Mouse (Mus musculus): ENCODE measurements around the gene Gsto1. TPM values are rescaled to one million over a fixed set of nuclear protein-coding genes. Genes with fewer than 3 reads are reported as not detected.

Gene Gsto1
- polyA plus RNA-seq, 1 experiment from 2014 or later = 588 TPM

DNA sequence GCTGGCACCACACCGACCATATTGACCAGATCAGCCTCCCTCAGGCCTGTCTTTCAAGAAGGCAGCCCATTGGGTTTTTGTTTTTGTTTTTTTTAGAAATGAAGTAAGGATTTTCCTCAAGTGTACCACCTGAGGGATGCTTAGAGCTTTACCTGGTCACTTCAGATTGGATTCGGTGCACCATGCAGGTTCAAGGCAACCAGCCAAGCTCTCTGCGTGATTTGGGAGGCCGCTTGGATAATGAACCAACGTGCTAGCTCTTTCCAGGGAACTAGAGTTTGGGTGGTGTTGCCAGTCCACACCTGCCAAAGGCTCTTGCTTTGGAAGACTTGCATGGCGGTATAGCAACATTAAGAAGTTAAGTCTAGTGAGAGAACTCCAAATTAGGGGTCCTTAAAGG, 38.3 kb downstream of the Gsto1 start:
- no peak for ATAC-seq
- Histone ChIP-seq H3K4me2 (ENCODE audit: low read depth, low read length) (no peak overlapping the region), H3K4me3 (ENCODE audit: low read length) (no peak overlapping the region), H3K27ac (ENCODE audit: low read length) (no peak overlapping the region), H3K36me3 (ENCODE audit: control insufficient read depth, insufficient read depth, low read length) (peaks cover 7% of the 10 kb centered on the region; the same call in 1 of the 2 replicates), H3K9me3 (ENCODE audit: control insufficient read depth, low read length) (no peaks in the 10 kb centered on the region), H3K27me3 (replicated peaks; ENCODE audit: control insufficient read depth, insufficient read depth, low read length) (no peaks in the 10 kb centered on the region), H3K9ac (ENCODE audit: low read depth, low read length) (no peak overlapping the region), H3K4me1 (ENCODE audit: control insufficient read depth, insufficient read depth, low read length) (peaks cover 13% of the 10 kb centered on the region; the same call in 1 of the 2 replicates)
- WGBS = 93% methylated on average over 6 of the region's 6 CpGs

DNA sequence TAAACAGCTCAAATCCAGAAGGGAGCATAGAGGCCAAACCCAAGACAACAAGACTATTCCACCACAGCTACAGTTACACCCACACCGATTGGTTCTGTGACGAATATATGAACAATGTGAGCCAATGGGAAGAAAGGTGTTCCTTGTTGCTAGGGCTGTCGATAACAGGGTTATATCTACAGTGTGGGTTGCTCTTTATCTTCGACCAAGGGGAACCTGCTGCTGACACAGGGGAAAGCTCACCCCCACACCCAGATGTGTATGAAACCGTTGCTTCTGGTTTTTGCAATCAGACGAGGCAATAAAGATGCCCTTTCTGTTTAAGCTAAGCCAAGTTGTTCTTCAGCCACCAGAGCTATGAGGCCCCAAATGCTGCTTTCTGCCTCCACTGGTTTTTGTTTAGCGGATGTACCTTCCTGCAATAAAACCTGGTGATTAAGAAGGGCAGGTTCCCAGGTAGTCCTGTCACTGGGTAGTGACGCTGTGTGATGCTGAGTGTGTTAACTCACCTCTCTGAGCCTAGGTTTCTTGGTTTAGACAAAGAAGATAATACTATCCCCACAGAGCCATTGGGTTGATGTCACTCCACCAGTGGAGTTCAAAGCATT, 43.8 kb downstream of the Gsto1 start:
- H3K4me3 ChIP-seq (ENCODE audit: low read length) = no peak overlapping the region
- H3K4me1 ChIP-seq (ENCODE audit: control insufficient read depth, insufficient read depth, low read length) = peaks cover 15% of the 10 kb centered on the region; the same call in 1 of the 2 replicates
- peaks cover 7% of the 10 kb centered on the region; the same call in 1 of the 2 replicates for H3K36me3 ChIP-seq (ENCODE audit: control insufficient read depth, insufficient read depth, low read length)
- peak; percentile 38; the same call in 1 of the 2 replicates for ATAC-seq
- no peak overlapping the region for H3K9ac ChIP-seq (ENCODE audit: low read depth, low read length)
- WGBS = 77% methylated on average over 8 of the region's 8 CpGs
- no peaks in the 10 kb centered on the region for H3K27me3 ChIP-seq (replicated peaks; ENCODE audit: control insufficient read depth, insufficient read depth, low read length)
- H3K27ac ChIP-seq (ENCODE audit: low read length) = no peak overlapping the region
- H3K4me2 ChIP-seq (ENCODE audit: low read depth, low read length) = no peak overlapping the region
- no peaks in the 10 kb centered on the region for H3K9me3 ChIP-seq (ENCODE audit: control insufficient read depth, low read length)

DNA sequence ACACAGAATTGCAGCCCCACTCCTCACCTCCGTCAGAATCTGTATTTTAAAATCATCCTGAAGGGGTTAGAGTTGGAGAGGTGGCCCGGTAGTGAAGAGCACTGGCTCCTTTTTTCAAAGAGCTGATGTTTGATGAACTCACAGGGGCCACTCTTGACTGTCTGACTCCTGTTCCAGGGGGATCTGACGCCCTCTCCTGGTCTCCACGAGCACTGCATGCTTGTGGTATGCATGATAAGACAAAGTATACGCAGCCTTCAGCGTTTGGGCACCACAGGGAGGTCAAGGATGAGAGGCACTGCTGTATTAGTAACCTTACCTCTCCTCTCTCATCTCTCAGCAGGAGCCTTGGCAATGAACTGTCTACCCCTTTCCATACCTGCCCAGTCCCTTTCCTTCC, 45.2 kb downstream of the Gsto1 start:
- peaks cover 18% of the 10 kb centered on the region for H3K4me1 ChIP-seq (ENCODE audit: control insufficient read depth, insufficient read depth, low read length)
- H3K36me3 ChIP-seq (ENCODE audit: control insufficient read depth, insufficient read depth, low read length) = peaks cover 7% of the 10 kb centered on the region; the same call in 1 of the 2 replicates
- no peak overlapping the region for H3K4me3 ChIP-seq (ENCODE audit: low read length)
- H3K9ac ChIP-seq (ENCODE audit: low read depth, low read length) = no peak overlapping the region
- no peaks in the 10 kb centered on the region for H3K27me3 ChIP-seq (replicated peaks; ENCODE audit: control insufficient read depth, insufficient read depth, low read length)
- ATAC-seq = no peak
- H3K9me3 ChIP-seq (ENCODE audit: control insufficient read depth, low read length) = no peaks in the 10 kb centered on the region
- no peak overlapping the region for H3K27ac ChIP-seq (ENCODE audit: low read length)
- WGBS = 68% methylated on average over 6 of the region's 6 CpGs
- no peak overlapping the region for H3K4me2 ChIP-seq (ENCODE audit: low read depth, low read length)

DNA sequence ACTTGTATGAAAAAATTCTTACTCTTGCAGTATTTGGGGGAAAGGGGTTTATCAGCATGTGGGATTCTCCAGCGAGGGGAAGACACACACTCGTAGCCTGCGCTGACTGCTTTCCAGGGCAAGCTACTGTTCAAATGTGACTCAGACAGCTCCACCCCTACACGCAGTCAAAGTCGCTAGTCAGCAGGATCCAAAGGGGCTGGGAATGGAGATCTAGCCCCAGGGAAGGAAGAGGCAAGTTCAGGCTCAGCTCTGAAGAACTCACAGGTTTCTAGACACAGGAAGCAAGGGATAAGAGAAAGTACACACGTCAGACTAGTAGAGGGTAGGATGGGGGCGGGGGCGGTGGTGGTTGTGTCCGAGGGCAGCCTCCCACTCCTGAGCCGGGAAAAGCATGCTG, 45.8 kb downstream of the Gsto1 start:
- WGBS = 88% methylated on average over 10 of the region's 10 CpGs
- H3K4me2 ChIP-seq (ENCODE audit: low read depth, low read length) = no peak overlapping the region
- no peaks in the 10 kb centered on the region for H3K27me3 ChIP-seq (replicated peaks; ENCODE audit: control insufficient read depth, insufficient read depth, low read length)
- H3K27ac ChIP-seq (ENCODE audit: low read length) = no peak overlapping the region
- H3K36me3 ChIP-seq (ENCODE audit: control insufficient read depth, insufficient read depth, low read length) = peaks cover 7% of the 10 kb centered on the region; the same call in 1 of the 2 replicates
- ATAC-seq = no peak
- no peaks in the 10 kb centered on the region for H3K9me3 ChIP-seq (ENCODE audit: control insufficient read depth, low read length)
- H3K9ac ChIP-seq (ENCODE audit: low read depth, low read length) = no peak overlapping the region
- H3K4me1 ChIP-seq (ENCODE audit: control insufficient read depth, insufficient read depth, low read length) = peaks cover 21% of the 10 kb centered on the region
- H3K4me3 ChIP-seq (ENCODE audit: low read length) = no peak overlapping the region

DNA sequence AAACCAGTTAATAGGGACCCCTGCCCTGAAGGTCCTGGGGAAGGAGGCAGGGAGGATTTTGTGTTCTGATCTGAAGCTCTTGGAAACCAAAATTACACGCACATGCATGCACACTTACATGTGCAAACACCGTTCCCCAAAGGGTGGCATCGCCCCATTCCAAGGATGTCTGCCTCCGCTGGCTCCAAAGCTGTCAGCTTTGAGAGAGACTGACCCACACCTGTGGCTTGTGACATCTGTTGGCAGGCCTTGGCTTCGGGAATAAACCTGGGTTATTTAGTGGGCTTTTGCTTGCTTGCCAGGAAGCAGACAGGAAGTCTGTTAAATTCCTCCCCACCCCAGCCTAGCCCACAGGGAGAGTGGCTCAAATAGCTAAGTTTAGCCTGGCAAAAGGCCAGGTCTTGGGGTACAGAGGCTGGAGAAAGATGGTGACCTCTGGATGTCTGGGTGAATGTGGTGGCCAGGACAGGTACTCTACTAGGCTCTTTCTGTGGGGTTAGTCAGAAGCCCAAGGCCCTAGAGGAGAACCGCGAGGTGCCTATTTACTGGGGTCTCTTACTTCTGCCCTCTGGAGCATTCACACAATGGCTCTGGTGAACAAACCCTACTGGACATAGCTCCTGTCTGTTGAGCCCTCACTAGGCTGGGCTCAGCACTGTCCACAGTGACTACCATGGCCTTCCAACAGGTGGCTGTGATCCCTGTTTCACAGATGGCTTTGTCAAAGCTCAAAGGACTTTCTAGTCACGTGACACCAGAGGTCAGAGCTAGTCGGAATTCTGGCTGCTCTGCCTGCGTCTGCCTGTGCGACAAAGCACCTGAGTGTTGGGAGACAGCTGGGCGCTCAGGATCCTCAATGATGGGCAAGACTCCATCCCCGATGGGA, 47.8 kb downstream of the Gsto1 start:
- no peaks in the 10 kb centered on the region for H3K27me3 ChIP-seq (replicated peaks; ENCODE audit: control insufficient read depth, insufficient read depth, low read length)
- H3K4me3 ChIP-seq (ENCODE audit: low read length) = no peak overlapping the region
- H3K4me2 ChIP-seq (ENCODE audit: low read depth, low read length) = no peak overlapping the region
- H3K36me3 ChIP-seq (ENCODE audit: control insufficient read depth, insufficient read depth, low read length) = 0 out of 2 replicates have a peak, but pooled peaks cover under 1% of the 10 kb centered on the region
- no peaks in the 10 kb centered on the region for H3K9me3 ChIP-seq (ENCODE audit: control insufficient read depth, low read length)
- H3K4me1 ChIP-seq (ENCODE audit: control insufficient read depth, insufficient read depth, low read length) = peaks cover 21% of the 10 kb centered on the region
- ATAC-seq = 0 out of 2 replicates have a peak, but pooled peaks have one; percentile 7
- WGBS = 66% methylated on average over 13 of the region's 13 CpGs
- H3K27ac ChIP-seq (ENCODE audit: low read length) = no peak overlapping the region
- H3K9ac ChIP-seq (ENCODE audit: low read depth, low read length) = no peak overlapping the region

DNA sequence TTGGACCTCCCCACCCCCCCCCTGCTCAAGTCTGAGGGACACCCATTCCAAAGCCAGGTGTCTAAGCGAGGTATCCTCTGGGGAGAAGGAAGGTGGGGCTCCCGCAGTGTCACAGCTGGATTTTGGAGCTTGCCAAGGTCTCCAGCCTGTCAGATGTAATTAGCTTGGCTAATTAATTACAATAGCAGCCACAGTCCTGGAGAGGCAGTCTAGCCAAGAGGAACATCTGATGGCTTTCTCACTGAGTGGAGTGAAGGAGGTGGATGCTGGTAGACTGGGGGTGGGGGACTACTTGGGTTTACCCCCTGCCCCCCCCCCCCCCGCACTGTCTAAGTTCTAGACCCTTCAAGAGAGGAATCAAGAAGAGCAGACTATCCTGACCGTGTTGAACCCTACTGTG, 48.9 kb downstream of the Gsto1 start:
- H3K36me3 ChIP-seq (ENCODE audit: control insufficient read depth, insufficient read depth, low read length) = no peaks in the 10 kb centered on the region
- no peak overlapping the region for H3K27ac ChIP-seq (ENCODE audit: low read length)
- no peak overlapping the region for H3K4me2 ChIP-seq (ENCODE audit: low read depth, low read length)
- H3K4me3 ChIP-seq (ENCODE audit: low read length) = no peak overlapping the region
- H3K9ac ChIP-seq (ENCODE audit: low read depth, low read length) = no peak overlapping the region
- H3K9me3 ChIP-seq (ENCODE audit: control insufficient read depth, low read length) = no peaks in the 10 kb centered on the region
- 71% methylated on average over 4 of the region's 4 CpGs for WGBS
- no peaks in the 10 kb centered on the region for H3K27me3 ChIP-seq (replicated peaks; ENCODE audit: control insufficient read depth, insufficient read depth, low read length)
- no peak for ATAC-seq
- H3K4me1 ChIP-seq (ENCODE audit: control insufficient read depth, insufficient read depth, low read length) = peaks cover 21% of the 10 kb centered on the region

DNA sequence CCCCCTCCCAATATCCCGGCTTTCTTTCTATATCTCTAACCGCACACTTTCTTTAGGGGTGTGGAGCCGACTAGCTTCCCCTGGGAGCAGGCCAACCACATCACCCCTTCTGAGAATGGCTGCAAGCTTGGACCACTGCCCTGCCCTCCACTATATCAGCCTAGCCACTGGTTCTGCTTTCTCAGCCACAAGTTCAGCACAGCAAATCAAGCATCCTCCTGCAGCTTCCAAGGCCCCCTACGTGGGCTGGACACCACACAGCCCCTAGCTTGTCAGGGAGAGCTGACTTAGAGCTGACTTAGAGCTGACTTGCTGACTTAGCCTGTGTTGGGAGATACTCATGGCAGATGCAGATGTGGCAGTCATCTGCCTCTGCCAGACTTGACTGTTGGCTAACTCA, 50.3 kb downstream of the Gsto1 start:
- no peak overlapping the region for H3K4me3 ChIP-seq (ENCODE audit: low read length)
- no peaks in the 10 kb centered on the region for H3K9me3 ChIP-seq (ENCODE audit: control insufficient read depth, low read length)
- peaks cover 32% of the 10 kb centered on the region for H3K4me1 ChIP-seq (ENCODE audit: control insufficient read depth, insufficient read depth, low read length)
- 73% methylated on average over 4 of the region's 4 CpGs for WGBS
- H3K36me3 ChIP-seq (ENCODE audit: control insufficient read depth, insufficient read depth, low read length) = no peaks in the 10 kb centered on the region
- no peak overlapping the region for H3K4me2 ChIP-seq (ENCODE audit: low read depth, low read length)
- no peak overlapping the region for H3K9ac ChIP-seq (ENCODE audit: low read depth, low read length)
- no peak overlapping the region for H3K27ac ChIP-seq (ENCODE audit: low read length)
- ATAC-seq = no peak
- H3K27me3 ChIP-seq (replicated peaks; ENCODE audit: control insufficient read depth, insufficient read depth, low read length) = no peaks in the 10 kb centered on the region

DNA sequence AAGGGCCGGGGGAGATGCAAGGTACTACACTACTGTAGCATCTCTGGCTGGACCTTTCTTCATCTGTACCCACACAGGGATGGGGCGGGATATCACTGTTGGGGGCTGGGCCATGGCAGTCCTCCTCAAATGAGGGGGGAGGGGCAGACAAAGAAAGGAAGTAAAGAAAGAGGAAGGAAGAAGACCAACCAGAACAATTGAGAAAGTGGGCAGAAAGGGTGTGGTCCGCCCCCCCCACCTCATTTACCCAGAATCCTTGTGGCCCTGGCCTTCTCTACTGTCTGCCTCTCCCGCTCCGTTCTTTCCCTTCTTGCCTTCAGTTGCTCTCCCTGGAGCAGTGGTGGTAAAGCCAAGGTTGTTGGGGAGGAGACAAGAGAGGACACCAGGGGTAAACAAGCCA, 50.8 kb downstream of the Gsto1 start:
- no peaks in the 10 kb centered on the region for H3K36me3 ChIP-seq (ENCODE audit: control insufficient read depth, insufficient read depth, low read length)
- H3K27me3 ChIP-seq (replicated peaks; ENCODE audit: control insufficient read depth, insufficient read depth, low read length) = no peaks in the 10 kb centered on the region
- no peak for ATAC-seq
- WGBS = 82% methylated on average over 5 of the region's 5 CpGs
- no peak overlapping the region for H3K27ac ChIP-seq (ENCODE audit: low read length)
- H3K9ac ChIP-seq (ENCODE audit: low read depth, low read length) = no peak overlapping the region
- H3K4me2 ChIP-seq (ENCODE audit: low read depth, low read length) = no peak overlapping the region
- no peak overlapping the region for H3K4me3 ChIP-seq (ENCODE audit: low read length)
- H3K9me3 ChIP-seq (ENCODE audit: control insufficient read depth, low read length) = no peaks in the 10 kb centered on the region
- H3K4me1 ChIP-seq (ENCODE audit: control insufficient read depth, insufficient read depth, low read length) = peaks cover 32% of the 10 kb centered on the region

DNA sequence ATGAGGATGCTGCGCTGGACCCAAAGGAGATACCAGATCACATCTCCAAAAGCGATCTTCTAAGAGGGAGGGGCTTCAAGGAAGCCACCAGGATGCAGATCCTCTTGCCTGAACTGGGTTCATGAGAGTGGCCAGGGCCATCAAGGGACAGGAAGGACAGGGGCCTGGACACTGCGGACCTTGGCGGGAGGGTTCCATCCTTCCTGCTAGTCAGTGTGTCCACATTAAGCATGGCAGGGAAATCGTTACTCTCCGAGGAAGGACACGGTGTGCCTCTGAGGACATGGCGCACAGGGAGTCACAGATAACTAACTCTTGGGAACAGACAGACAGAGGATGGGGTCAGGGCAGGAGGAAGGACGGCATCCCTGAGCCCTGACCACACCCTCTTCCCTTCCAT, 52.8 kb downstream of the Gsto1 start:
- H3K27ac ChIP-seq (ENCODE audit: low read length) = no peak overlapping the region
- no peaks in the 10 kb centered on the region for H3K36me3 ChIP-seq (ENCODE audit: control insufficient read depth, insufficient read depth, low read length)
- peaks cover 25% of the 10 kb centered on the region for H3K4me1 ChIP-seq (ENCODE audit: control insufficient read depth, insufficient read depth, low read length)
- no peak overlapping the region for H3K9ac ChIP-seq (ENCODE audit: low read depth, low read length)
- no peak overlapping the region for H3K4me2 ChIP-seq (ENCODE audit: low read depth, low read length)
- no peaks in the 10 kb centered on the region for H3K9me3 ChIP-seq (ENCODE audit: control insufficient read depth, low read length)
- no peak for ATAC-seq
- no peak overlapping the region for H3K4me3 ChIP-seq (ENCODE audit: low read length)
- 87% methylated on average over 9 of the region's 9 CpGs for WGBS
- H3K27me3 ChIP-seq (replicated peaks; ENCODE audit: control insufficient read depth, insufficient read depth, low read length) = no peaks in the 10 kb centered on the region
